Mouse (Mus musculus): Measurements from ENCODE around the gene Nr2e3.
"Not testable (repeated sequence)": the region's sequence is repeated elsewhere in the genome, so short reads cannot be mapped to it uniquely, and the experiment has no call there.

Nr2e3 gene

DNA sequence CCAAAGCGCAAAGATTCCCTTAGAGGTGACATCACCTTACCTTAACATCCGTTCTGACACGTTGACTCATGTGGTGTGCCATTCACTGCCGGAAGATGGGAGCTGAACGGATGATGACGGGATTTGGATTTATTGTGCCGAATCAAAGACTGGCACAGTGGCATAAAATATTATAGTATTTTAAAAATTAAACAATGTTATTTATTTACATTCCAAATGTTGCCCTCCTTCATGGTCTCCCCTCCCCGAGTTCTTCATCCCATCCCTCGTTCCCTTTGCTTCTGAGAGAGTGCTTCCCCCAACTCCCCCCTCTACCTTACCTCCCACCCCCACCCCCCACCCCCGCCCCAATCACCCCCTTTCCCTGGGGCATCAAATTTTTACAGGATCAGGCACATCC lies at the start of gene Nr2e3:
TSS of gene Nr2e3 (minus strand) at position 101 of the 400 bp plus-strand sequence.
- in situ Hi-C loops (cut with MboI, MseI) = loop anchor here (10.0 kb wide), 1 partner anchor 236 kb away; no protein-coding TSS in a partner anchor

GRCm38 (mm10) chr9:60008936-60009335 lies 48.5 kb upstream of the Nr2e3 start:
- in situ Hi-C loops (cut with MboI, MseI) = no loop called here

- in situ Hi-C loops (cut with MboI, MseI) = no loop called here
Measured at GRCm38 (mm10) chr9:60002323-60002722, 41.9 kb upstream of the Nr2e3 start.

DNA sequence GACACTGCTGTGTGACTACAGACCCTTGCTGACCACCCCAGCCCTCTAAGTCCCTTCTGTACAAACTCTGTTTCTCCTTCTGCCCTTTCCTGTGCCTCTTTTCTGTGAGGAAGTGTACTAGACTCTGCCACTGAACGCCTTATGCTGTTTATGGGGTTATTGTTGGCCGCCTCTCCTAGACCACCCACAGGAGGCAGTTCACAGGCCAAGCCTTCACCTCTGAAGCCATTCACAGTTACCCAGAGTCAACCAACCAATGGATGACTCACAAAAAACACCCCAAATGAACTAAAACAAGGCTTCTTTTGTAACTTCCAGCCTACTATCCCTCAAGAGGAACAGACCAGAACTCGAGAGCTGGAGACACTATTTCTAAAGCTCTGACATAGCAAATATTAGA lies 41.0 kb upstream of the Nr2e3 start:
- in situ Hi-C loops (cut with MboI, MseI) = no loop called here

GRCm38 (mm10) chr9:59997725-59998124 lies 37.3 kb upstream of the Nr2e3 start:
- in situ Hi-C loops (cut with MboI, MseI) = no loop called here

DNA sequence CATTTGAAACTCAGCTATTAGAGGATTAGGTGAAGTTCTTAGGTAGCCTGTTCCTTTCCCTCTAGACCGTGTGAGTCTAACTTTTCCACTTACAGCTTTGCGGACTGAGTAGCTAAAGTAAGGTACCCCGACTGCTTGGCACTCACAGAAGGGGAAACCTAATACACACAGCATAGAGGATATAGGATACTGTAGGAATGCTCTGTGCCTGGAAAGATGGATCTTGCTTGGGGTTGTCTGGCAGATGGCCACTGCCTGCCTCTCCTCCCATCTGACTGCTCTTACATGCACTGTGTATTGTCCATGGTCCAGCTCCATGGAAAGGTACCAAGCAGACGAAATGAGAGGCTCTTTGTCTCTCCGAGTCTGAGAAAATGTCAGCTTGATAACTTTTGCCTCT lies 30.9 kb upstream of the Nr2e3 start:
- in situ Hi-C loops (cut with MboI, MseI) = no loop called here

- in situ Hi-C loops (cut with MboI, MseI) = no loop called here
Measured at GRCm38 (mm10) chr9:59989864-59990263, 29.4 kb upstream of the Nr2e3 start.

- in situ Hi-C loops (cut with MboI, MseI) = no loop called here
Measured at GRCm38 (mm10) chr9:59985900-59986572, 25.6 kb upstream of the Nr2e3 start.

DNA sequence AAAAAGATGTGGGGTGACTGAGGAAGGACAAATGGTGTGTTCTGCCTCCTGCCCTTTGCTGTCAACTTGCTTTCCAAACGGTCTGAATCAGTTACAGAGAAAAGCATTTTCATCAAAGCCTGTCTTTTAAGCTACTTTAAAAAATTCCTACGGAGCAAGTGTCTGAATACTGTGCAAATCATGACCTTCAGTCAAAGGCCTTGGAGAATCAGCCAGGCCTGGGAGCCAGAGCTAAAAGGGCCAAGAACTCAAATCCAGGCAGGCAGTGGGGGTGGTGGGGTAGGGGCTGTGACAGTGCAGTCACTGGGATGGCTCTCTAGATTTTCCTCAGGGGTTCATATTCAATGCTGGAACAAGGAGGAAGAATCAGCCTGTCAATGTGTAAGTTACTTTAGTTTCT lies 20.7 kb upstream of the Nr2e3 start:
- in situ Hi-C loops (cut with MboI, MseI) = no loop called here

GRCm38 (mm10) chr9:59971263-59971662 lies 10.8 kb upstream of the Nr2e3 start:
- in situ Hi-C loops (cut with MboI, MseI) = no loop called here

DNA sequence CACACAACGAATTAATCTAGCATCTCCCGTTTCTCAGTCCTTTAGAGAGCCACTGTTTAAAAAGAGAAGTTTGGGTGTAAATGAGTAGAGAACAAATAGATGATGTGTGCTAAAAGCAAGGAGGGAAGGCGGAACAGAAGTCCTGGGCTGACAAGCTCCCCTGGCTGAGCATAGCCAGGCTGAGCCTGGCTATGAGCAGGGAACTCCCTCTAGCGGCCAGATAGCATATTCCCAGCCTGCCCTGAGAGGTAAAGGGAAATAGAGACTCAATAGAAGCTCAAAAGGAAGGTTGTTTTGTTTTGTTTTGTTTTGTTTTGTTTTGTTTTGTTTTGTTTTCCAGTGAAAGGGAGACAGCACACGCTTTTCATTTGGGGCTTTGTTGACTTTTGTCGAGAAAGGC lies 8.9 kb upstream of the Nr2e3 start:
- in situ Hi-C loops (cut with MboI, MseI) = loop anchor here (10.0 kb wide), 1 partner anchor 245 kb away; no protein-coding TSS in a partner anchor

- in situ Hi-C loops (cut with MboI, MseI) = loop anchor here (10.0 kb wide), 1 partner anchor 240 kb away; no protein-coding TSS in a partner anchor
Measured at GRCm38 (mm10) chr9:59965046-59965445, 4.6 kb upstream of the Nr2e3 start.

GRCm38 (mm10) chr9:59964367-59964766 lies 3.9 kb upstream of the Nr2e3 start:
- in situ Hi-C loops (cut with MboI, MseI) = loop anchor here (10.0 kb wide), 1 partner anchor 240 kb away; no protein-coding TSS in a partner anchor

- in situ Hi-C loops (cut with MboI, MseI) = loop anchor here (10.0 kb wide), 1 partner anchor 237 kb away; no protein-coding TSS in a partner anchor
Measured at GRCm38 (mm10) chr9:59961201-59961955, 919 bp upstream of the Nr2e3 start.

DNA sequence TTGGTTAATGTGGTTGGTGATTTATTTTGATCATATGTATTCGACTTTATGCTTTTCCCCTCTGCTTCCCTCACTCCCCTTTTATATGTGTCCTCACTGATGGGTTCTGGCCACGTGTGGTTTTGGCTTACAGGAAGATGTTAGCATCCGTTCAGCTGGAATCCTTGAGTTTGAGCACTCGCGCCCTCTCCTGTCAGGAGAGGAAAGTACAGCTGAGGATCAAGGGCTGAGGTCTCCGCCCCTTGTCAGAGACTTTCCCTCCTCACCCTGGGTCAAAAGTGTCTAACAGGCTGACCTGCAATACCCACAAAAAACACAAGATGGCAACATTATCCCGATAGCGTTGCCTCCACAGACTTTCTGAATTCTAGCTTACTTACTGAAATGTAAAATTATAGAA lies 1.2 kb downstream of the Nr2e3 start:
- in situ Hi-C loops (cut with MboI, MseI) = no loop called here

- in situ Hi-C loops (cut with MboI, MseI) = not testable (repeated sequence)
Measured at GRCm38 (mm10) chr9:59958115-59958514, 2.3 kb downstream of the Nr2e3 start.

DNA sequence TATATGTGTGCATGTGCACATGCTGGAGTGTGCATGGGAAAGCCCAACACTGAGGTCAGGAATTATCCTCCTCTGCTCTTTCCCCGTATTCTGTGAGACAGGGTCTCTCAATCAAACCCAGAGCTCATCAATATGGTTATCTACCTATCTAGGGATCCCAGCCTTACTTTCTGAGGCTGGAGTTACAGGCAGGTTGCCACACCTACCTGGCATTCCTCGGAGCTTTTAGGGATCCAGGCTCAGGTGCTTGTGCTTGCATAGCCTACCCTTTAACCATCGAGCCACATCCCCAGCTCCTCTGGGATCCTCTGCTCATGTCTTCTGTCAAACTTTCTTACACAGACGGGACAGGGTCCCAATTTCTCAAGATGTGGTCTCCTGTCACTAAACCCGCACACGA lies 4.0 kb downstream of the Nr2e3 start:
- in situ Hi-C loops (cut with MboI, MseI) = no loop called here

GRCm38 (mm10) chr9:59955692-59956091 lies 4.8 kb downstream of the Nr2e3 start:
- in situ Hi-C loops (cut with MboI, MseI) = no loop called here

DNA sequence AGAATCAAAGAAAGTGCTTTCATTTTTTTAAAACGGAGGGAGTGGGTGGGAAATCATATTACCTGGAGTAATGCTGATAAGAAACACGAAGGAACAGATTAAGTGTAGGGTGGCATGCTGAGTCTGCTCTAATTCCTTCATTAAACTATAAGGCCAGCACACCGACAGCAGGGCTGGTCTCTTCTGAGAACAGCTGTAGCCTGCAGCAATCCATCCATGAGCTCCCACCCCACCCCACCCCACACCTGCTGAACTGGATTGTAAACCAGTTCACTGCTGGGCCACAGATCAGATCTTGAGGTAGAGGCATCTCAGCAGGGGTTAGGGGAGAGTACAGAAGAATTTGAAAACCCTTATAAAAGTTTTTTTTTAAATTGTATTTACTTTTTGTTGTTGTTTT lies 5.3 kb downstream of the Nr2e3 start:
- in situ Hi-C loops (cut with MboI, MseI) = no loop called here

GRCm38 (mm10) chr9:59953556-59953955 lies 6.9 kb downstream of the Nr2e3 start:
- in situ Hi-C loops (cut with MboI, MseI) = no loop called here

- in situ Hi-C loops (cut with MboI, MseI) = no loop called here
Measured at GRCm38 (mm10) chr9:59952515-59953070, 7.9 kb downstream of the Nr2e3 start.

GRCm38 (mm10) chr9:59951943-59952342 lies 8.5 kb downstream of the Nr2e3 start:
- in situ Hi-C loops (cut with MboI, MseI) = no loop called here
